Mouse (Mus musculus) lung, adult 2 months (tissue): ENCODE data around the gene Rell1.

ENCODE experiments used
- CTCF ChIP-seq: fragments of 200-500 bp; IDR thresholded peaks from 2 replicates; pipeline ENCODE4 v1.5.1; 2011; ENCODE audit warnings: mild to moderate bottlenecking, low read length, control low read depth; ENCODE audit not compliant: insufficient read depth
- POLR2A ChIP-seq: fragments of 200-500 bp; IDR thresholded peaks from 2 replicates; pipeline ENCODE4 v1.6.1; 2011; ENCODE audit warnings: low read depth, mild to moderate bottlenecking, control low read depth, low read length, borderline replicate concordance; ENCODE audit errors: extremely low read depth

DNA sequence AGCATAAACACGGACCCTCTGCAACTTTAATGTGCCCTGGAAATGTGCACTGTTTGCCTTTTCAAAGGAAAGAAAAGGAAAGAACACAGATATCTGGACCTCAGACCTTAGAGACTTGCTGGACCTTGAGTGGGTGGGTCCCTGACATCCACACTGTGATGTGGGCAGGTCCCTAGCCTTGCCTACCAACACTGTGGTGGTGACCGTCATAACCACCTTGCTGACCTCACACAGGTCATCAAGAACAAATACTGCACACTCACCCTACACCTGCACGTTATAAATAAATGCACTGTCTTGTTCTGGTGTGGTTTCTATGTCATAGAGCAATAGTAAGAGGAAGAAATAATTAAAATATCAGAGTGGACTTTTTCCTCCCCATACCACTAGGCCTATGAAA lies 65.4 kb downstream of the Rell1 start:
- TF ChIP-seq CTCF (no peak), POLR2A (no peak)
